Mouse (Mus musculus) embryonic fibroblast, embryonic 13.5 days (primary cell): ENCODE data around the gene a.

ENCODE experiments used
- CTCF ChIP-seq: IDR thresholded peaks from 2 replicates; pipeline ENCODE4 v1.5.1; 2011; ENCODE audit warnings: mild to moderate bottlenecking, control low read depth, low read length, moderate library complexity, borderline replicate concordance; ENCODE audit not compliant: insufficient read depth
- POLR2A ChIP-seq: IDR thresholded peaks from 2 replicates; pipeline ENCODE4 v1.6.1; 2011; ENCODE audit warnings: low read depth, mild to moderate bottlenecking, control low read depth, low read length, moderate library complexity

- TF ChIP-seq CTCF (no peak), POLR2A (no peak)
Measured at GRCm38 (mm10) chr2:155075649-155076048, 284.4 kb downstream of the a start.
